Mouse (Mus musculus) mouse trophoblast stem cell (cell line): ENCODE results near the gene H2al1m.
"Not testable (repeated sequence)": the region's sequence is repeated elsewhere in the genome, so short reads cannot be mapped to it uniquely, and the experiment has no call there.

Experiments used
- in situ Hi-C, 2 experiments: fragments of 300-500 bp; cut with MseI, MboI; formaldehyde crosslinking; loops; 2 replicates in 1 of 2; 3 replicates in 1 of 2; pipeline ENCODE4 v1.15.1; 2025

The H2al1m gene

GRCm38 (mm10) chrX:9327954-9328353 is 44.4 kb downstream of the H2al1m start:
- in situ Hi-C loops: not testable (repeated sequence)

GRCm38 (mm10) chrX:9332366-9332962 is 48.9 kb downstream of the H2al1m start:
- in situ Hi-C loops: not testable (repeated sequence)

GRCm38 (mm10) chrX:9333035-9333434 is 49.5 kb downstream of the H2al1m start:
- in situ Hi-C loops: not testable (repeated sequence)
